Mouse (Mus musculus): ENCODE measurements at regions not wholly inside any gene's neighbourhood (a gene's known extent, or its start where the extent isn't known, plus 50 kb on each side); places are given as distances from the start of the nearest gene placed in this dataset.

DNA sequence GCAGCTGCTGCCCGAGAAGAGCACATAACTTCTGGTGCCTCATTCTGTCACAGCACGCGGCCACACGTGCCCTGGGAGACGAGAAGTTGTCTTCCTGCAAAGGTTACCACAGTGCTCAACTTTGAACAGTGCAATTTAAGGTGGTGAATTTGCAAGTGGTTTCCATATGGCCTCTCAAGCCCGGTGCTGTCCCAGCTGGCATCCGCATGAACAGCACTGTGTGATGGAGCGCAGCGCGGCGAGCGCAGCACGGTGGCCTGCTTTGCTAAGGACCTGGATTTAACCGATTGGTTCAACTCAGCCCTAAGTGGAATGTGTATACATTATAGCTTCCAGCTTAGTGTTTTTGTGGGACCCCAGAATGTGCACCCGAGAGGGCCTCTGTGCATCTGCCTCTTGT is 89.6 kb upstream of the Arglu1 start:
- TF ChIP-seq CTCF (IDR thresholded peaks at IDR 0.05; ENCODE audit: borderline replicate concordance, insufficient read depth, low read length) (no peak), POLR2A (IDR thresholded peaks at IDR 0.05; ENCODE audit: low read depth, low read length) (no peak)
